Mouse (Mus musculus): ENCODE measurements around the gene Grik4.

GRCm38 (mm10) chr9:42777913-42778312 is 166.4 kb downstream of the Grik4 start:
- no peak for TF ChIP-seq CTCF (IDR thresholded peaks at IDR 0.05; ENCODE audit: low read depth)
- TF ChIP-seq EP300 (IDR thresholded peaks at IDR 0.05; ENCODE audit: low read depth): no peak

Data from liver, embryonic 14.5 days (tissue).